In the genomic region with DNA sequence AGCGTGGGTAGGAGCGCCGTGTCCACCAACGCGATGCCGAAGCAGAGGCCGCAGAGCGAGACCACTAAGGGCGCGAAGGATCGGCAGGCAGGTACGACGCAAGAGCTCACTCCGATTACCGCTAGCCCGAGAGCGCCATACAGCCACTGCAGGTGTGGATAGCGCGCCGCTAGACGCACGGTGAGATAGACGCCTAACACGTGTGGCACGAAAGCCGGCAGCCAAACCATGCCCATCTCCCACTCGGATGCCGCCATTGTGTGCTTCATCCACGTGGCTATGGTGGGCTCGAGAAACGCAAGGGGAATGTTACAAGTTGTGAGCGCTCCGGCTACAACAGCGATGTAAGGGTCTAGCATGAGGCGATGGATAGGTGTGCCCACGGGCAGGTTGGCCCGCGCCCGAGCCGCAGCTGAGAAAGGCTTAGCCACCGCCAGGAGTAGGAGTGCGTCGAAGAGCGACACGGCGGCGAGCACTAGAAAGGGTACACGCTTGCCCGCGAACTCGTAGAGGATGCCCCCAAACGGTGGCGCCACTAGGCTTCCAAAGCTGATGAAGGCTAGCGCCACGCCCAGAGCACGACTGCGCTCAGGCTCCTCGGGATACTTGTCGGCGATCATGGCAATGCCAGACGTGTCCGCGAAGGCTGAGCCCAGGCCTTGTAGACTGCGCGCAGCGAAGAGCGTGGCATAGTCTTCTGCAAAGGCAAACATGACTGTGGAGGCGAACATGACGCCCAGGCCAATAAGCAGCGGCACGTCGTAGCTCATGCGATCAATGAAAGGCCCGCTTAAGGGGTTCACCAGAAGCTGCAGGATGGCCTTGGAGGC, we compare ENCODE assay signal across 11 mouse cellular contexts. TPM values are rescaled to one million over a fixed set of nuclear protein-coding genes. Genes with fewer than 3 reads are reported as not detected.
DNase-seq lines count a peak whose midpoint lies in the region; ATAC-seq lines count a peak whose summit lies in the region.
"Had no signal": no experiment of that assay in that cellular context is flagged by ENCODE, and none has a peak within 500 bp of the region (broad histone marks: within the 10 kb centered on the region; RNA-seq: fewer than 3 reads in every experiment).

No protein-coding gene starts in this region.

- H3K27me3 ChIP-seq in forebrain, embryonic 14.5 days (replicated peaks; ENCODE audit: control insufficient read depth, insufficient read depth, low read length): peaks cover 87% of the 10 kb centered on the region

- H3K9me3 ChIP-seq in forebrain, embryonic 14.5 days (replicated peaks; ENCODE audit: control insufficient read depth, low read length): no peaks in the 10 kb centered on the region

- no peak overlapping the region for H3K9ac ChIP-seq in forebrain, embryonic 14.5 days (ENCODE audit: low read length)

- peak overlapping the region; percentile 59 for H3K4me2 ChIP-seq in forebrain, embryonic 14.5 days (ENCODE audit: low read length)

- no peaks in the 10 kb centered on the region for H3K36me3 ChIP-seq in forebrain, embryonic 14.5 days (ENCODE audit: control insufficient read depth, insufficient read depth, low read length)

- peak overlapping the region; percentile 16 for H3K4me3 ChIP-seq in forebrain, embryonic 14.5 days (ENCODE audit: low read depth, low read length)

- peak; percentile 26; the same call in 1 of the 2 replicates for ATAC-seq in forebrain, embryonic 14.5 days
- 0 out of 2 replicates have a peak, but pooled peaks have one; percentile 20 for ATAC-seq in megakaryocyte-erythroid progenitor cell, adult 5-6 weeks (replicated peaks; ENCODE audit: low FRiP score, low TSS enrichment, poor library complexity, severe bottlenecking)
- no peak for ATAC-seq in megakaryocyte progenitor cell, adult 5-6 weeks (replicated peaks; ENCODE audit: poor library complexity)

- WGBS in forebrain, embryonic 14.5 days: 3% methylated on average over 74 of the region's 74 CpGs

- no peak overlapping the region for H3K27ac ChIP-seq in forebrain, embryonic 14.5 days (ENCODE audit: low read depth, low read length)

- DNase-seq in thymus, postnatal 4 days: peak; percentile 16
- DNase-seq in thymus, postnatal 10 days (ENCODE audit: low spot score in 2 of 2): no peak
- DNase-seq in forebrain, embryonic 14.5 days (ENCODE audit: low spot score): no peak
- no peak for DNase-seq in gastrocnemius, postnatal 4 days (ENCODE audit: low spot score in 2 of 2)
- no peak for DNase-seq in lung, postnatal 14 days
- DNase-seq: cerebellum, adult 11-12 months; gastrocnemius, postnatal 10 days; kidney, postnatal 25 days; lung, postnatal 36 days had no signal

- peaks cover 9% of the 10 kb centered on the region for H3K4me1 ChIP-seq in forebrain, embryonic 14.5 days (ENCODE audit: control insufficient read depth, insufficient read depth, low read length)

RNA-seq across cellular contexts. Expression of a gene that starts 1.2 kb away (rescaled TPM):
- 0.84 and 1.3 TPM in 2 replicates for polyA plus RNA-seq in forebrain, embryonic 14.5 days (2014; fragmentation: Nextera tagmentation; extraction: Ambion mirVana)
- not detected in 2 replicates for total RNA-seq in megakaryocyte-erythroid progenitor cell, adult 5-6 weeks (2014; fragmentation: Nextera tagmentation)
- total RNA-seq in megakaryocyte-erythroid progenitor cell, adult 5-6 weeks (2017): not detected in 2 replicates
- not detected for total RNA-seq in gastrocnemius, postnatal 4 days (2021)
- total RNA-seq in megakaryocyte progenitor cell, adult 5-6 weeks (2015): not detected in 2 replicates
- not detected in 2 replicates for total RNA-seq in megakaryocyte progenitor cell, adult 5-6 weeks (2017)
- total RNA-seq: gastrocnemius, postnatal 10 days had no signal

RNA-seq across cellular contexts. Expression of a gene that starts 2.4 kb away (rescaled TPM):
- polyA plus RNA-seq in forebrain, embryonic 14.5 days (2014; fragmentation: Nextera tagmentation; extraction: Ambion mirVana): not detected in 2 replicates
- not detected in 2 replicates for total RNA-seq in megakaryocyte-erythroid progenitor cell, adult 5-6 weeks (2014; fragmentation: Nextera tagmentation)
- not detected in 2 replicates for total RNA-seq in megakaryocyte-erythroid progenitor cell, adult 5-6 weeks (2017)
- not detected for total RNA-seq in gastrocnemius, postnatal 4 days (2021)
- total RNA-seq in megakaryocyte progenitor cell, adult 5-6 weeks (2015): not detected in 2 replicates
- total RNA-seq in megakaryocyte progenitor cell, adult 5-6 weeks (2017): not detected in 2 replicates
- total RNA-seq: gastrocnemius, postnatal 10 days had no signal

RNA-seq across cellular contexts. Expression of a gene that starts 49.9 kb away (rescaled TPM):
- 14.8 and 24.2 TPM in 2 replicates for polyA plus RNA-seq in forebrain, embryonic 14.5 days (2014; fragmentation: Nextera tagmentation; extraction: Ambion mirVana)
- 22.7 TPM in 2 replicates for total RNA-seq in megakaryocyte-erythroid progenitor cell, adult 5-6 weeks (2014; fragmentation: Nextera tagmentation)
- total RNA-seq in megakaryocyte-erythroid progenitor cell, adult 5-6 weeks (2017): 20.9 and 27.3 TPM in 2 replicates
- total RNA-seq in gastrocnemius, postnatal 4 days (2021): 10 to 100 TPM in 1 of 2 experiments, 1 to 10 TPM in 1; 10.0 to 13.6 TPM
- total RNA-seq in megakaryocyte progenitor cell, adult 5-6 weeks (2015): 18.2 and 21.2 TPM in 2 replicates
- total RNA-seq in megakaryocyte progenitor cell, adult 5-6 weeks (2017): 19.9 and 27.7 TPM in 2 replicates
